Mouse (Mus musculus) heart, postnatal 10 days (tissue): ENCODE data around the gene Msantd1. TPM values are rescaled to one million over a fixed set of nuclear protein-coding genes. Genes with fewer than 3 reads are reported as not detected.
"Not testable (repeated sequence)": the region's sequence is repeated elsewhere in the genome, so short reads cannot be mapped to it uniquely, and the experiment has no call there.

Source experiments
- DNase-seq, 2 experiments: peaks; one replicate each; pipeline ENCODE4 v3.0.0; 2021
- intact Hi-C: fragments of 180-260 bp; cut with DNase I; formaldehyde crosslinking; loops from one replicate; pipeline ENCODE4 v1.15.1; 2025
- total RNA-seq, 2 experiments: library from RNA; stranded (reverse); gene quantifications; 2 replicates each; pipeline ENCODE4 v1.2.3; 2021

Gene Msantd1
- under 1 TPM; 0.25 to 0.62 TPM for total RNA-seq

DNA sequence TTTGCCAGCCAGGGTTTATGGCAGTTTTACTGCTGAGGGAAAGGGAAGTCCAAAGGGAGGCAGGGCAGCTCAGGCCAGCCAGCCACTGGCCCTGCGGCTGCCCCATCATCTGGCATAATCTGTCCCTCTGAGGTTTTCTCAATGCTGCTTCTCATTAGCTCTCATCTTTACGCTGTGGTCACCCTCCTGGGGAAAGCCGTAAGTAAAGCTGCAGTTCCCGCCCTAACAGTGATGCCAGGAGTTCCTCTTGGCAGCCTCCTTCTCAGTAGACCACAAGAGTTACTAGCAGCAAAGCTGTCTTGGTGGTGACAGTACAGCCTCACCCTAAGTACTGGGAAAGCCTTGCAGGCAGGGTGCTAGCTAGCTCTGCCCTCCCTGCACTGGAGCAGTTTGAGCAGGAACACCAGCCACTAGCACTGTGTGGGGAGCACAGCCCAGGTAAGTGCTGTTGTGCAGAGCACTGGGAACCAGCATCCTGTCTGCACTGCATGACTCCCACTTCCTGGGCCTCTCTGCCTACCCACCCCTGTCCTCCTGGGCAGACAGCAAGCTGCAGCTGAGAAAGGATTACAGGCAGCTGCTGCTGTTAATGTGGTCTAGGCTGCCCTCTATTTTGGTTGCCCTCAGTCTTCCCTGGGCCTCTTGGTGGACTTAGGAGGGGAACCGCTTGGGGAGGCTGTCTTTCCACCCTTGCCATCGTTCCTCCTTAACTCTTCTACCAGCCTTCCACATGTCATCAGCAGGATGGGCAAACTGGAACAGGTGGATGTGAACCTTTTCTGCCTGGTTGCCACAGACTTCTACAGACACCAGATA, at the start of gene Msantd1:
Gene Msantd1 (plus strand): TSS at position 103 of the 816 bp plus-strand sequence.
- DNase-seq: no peak
- intact Hi-C loops: no loop called here

DNA sequence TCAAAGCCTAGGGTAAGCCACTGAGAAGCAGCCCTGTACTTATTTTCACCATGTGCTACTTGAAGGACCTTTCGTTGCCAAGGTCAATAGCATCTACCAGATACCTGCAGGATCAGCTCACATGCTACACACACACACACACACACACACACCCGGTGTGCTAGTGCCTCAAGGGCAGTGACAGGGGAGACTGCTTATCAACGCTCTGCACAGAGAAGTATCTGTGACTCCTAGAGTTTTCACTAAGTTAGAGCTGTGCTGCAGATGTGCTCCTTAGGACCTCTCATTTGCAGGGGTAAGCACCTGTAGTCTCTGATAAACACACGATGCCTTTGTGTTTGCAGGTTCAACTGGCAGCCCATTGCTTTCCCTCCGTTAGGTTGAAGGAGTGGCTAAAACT, 42.4 kb upstream of the Msantd1 start:
- intact Hi-C loops: no loop called here
- DNase-seq: no peak

DNA sequence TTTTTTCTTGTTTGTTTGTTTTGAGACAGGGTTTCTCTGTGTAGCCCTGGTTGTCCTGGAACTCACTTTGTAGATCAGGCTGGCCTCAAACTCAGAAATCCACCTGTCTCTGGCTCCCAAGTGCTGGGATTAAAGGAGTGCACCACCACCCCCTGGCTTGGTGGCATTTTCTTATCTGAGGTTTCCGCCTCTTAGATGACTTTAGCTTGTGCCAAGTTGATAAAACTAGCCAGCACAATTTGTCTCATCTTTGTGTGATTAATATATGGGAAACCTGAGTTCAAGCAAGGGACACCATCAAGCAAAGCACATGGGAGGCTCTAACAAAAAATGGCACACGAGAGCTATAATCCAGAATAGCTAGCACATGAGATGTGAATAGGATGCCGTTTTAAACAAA, 27.5 kb upstream of the Msantd1 start:
- intact Hi-C loops, DNase-seq: not testable (repeated sequence)

DNA sequence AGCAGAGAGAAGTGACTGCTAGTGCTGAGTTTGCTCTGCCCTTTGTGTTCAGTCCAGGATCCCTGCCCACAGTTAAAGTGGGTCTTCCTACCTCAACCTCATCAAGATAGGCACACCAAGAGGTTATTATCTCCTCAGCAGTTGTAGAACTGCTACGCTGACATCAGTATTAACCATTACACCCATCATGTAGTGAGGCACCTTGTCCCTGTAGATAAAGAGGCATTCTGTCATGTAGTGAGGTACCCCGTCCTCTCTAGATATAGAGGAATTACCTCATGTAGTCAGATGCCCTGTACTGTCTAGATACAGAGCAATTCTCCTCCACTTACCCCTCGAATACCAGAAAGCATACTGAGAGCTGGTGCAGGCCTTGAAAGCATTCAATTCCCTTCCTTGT, 26.8 kb upstream of the Msantd1 start:
- intact Hi-C loops: no loop called here
- DNase-seq: no peak

DNA sequence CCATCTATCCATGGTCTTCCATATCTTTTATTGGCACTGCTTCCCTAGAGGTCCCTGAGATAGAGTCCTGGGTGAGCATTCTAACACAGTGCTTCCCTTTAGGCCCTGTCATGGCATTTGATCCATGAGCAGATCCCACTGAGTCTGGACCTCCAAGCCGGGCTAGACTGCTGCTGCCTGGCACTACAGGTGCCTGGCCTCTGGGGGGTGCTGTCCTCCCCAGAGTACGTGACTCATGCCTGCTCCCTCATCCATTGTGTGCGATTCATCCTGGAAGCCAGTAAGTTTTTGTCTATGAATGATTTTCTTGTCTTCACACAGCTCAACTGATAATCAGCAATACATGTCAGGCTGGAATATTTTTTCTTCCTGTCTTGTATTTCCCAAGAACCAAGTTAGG, 22.6 kb upstream of the Msantd1 start:
- intact Hi-C loops: no loop called here
- DNase-seq: no peak

DNA sequence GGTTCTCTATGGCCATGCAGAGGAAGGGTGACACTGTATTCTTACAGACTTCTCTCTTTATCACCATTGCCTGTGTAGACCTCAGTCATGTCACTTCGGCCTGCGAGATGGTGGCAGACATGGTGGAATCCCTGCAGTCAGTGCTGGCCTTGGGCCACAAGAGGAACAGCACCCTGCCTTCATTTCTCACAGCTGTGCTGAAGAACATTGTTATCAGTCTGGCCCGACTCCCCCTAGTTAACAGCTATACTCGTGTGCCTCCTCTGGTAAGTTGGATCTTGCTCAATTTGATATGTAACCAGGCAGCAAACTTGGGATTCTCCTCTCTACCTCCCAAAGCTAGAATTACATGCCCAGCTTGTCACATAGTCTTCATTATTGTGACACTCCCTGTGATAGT, 18.6 kb upstream of the Msantd1 start:
- intact Hi-C loops: no loop called here
- no peak for DNase-seq

DNA sequence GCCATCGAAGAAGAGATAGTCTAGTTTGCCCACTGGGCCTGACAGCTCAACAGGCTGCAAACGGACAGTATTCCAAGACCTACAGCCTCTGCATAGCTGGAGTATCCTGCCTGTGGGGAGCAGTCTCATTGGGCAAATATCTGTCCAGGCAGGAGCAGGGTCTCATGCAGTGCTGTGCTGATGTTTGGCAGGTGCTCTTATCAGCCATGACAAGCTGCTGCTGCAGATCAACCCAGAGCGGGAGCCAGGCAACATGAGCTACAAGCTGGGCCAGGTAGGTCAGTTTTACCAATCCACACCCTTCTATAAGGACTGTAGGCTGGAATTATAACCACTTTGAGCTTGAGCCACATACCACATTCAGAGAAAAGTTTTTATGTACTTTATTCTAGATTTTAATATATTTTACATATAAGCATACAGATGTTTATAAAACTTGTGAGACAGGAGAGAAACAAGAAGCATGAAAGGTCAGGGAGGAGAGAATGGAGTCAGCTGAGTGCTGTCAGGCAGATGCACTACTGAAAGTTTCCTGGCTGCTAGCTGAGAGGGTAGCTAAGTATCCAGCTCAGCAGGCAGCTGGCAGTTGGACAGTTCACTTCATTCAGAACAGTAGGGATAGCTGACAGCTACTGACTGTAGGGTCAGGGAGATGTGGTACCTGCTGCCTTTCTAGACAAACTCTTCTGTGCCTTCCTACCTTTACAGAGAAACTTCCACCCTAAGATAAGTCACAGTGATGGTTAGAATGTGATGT, 10.9 kb upstream of the Msantd1 start:
- no peak for DNase-seq

DNA sequence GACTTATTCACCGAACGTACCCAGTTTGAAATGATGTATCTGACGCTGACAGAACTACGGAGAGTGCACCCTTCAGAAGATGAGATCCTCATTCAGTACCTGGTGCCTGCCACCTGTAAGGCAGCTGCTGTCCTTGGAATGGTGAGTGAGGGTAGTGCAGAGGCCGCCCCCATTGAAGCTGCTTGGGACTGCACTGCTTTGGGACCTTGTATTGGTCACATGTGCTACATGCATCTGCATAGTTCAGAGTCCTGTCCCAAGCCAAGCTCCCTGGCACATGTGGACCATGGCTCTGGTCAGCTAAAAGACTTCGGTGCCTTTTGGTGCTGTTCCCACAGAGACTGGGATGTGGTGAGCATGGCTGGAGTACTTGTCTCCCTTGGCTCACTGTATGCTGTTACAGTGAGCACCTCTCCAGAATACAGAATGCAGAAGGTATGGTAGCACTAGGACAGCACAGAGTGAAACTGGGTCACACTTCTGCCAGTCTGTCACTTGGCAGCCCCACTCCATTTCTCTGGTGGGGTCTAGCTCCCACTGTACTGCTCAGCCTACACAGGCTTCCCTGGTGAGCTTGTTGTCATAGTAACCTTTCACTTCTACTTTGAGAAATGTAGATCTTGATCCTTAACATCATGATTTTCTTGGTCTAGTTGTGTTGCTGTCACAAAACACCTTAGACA, 7.9 kb upstream of the Msantd1 start:
- DNase-seq: no peak
- intact Hi-C loops: no loop called here

More for the DNA sequence above, 10.9 kb upstream of the Msantd1 start:
- intact Hi-C loops: no loop called here

DNA sequence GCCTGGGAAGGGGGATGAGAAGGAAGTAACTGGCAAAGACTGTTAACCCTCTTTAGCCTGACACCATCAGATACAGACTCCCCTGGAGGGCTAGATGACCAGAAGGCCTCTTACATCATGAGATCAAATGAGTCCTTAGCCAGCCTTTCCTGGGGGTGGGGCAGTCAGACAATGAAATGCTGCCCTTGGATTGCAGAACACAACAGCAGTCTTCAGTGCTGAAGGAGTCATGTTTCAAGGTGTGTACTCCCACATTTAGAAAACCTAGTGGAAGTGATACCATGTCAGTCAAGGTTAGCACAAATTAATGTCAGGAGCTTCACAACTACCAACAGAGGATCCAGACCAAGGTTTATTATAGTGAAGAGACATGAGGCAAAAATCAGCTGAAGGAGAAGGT, 5.4 kb upstream of the Msantd1 start:
- intact Hi-C loops: no loop called here
- DNase-seq: no peak

DNA sequence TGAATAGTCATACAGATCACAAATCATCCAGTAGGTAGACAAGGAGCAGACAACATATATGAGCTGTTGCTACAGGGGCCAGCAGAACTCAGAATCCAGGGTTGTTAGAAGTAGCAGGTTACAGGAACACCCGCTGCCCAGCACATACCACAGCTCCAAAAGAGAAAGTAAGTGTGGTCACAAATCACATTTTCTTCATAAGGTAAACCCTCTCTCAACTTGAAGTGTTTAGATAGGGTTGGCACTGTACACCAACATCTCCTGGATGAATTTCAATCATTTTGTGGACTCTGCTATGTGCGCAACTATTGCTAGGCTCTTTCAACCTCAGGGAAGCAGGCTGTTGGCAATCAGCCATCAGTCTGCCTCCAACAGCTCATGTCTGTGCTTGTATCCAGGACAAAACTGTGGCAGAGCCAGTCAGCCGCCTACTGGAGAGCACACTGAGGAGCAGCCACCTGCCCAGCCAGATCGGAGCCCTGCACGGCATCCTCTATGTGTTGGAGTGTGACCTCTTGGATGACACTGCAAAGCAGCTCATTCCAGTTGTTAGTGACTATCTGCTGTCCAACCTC, 4.9 kb upstream of the Msantd1 start:
- intact Hi-C loops: no loop called here
- peak; percentile 71 to 72 for DNase-seq

DNA sequence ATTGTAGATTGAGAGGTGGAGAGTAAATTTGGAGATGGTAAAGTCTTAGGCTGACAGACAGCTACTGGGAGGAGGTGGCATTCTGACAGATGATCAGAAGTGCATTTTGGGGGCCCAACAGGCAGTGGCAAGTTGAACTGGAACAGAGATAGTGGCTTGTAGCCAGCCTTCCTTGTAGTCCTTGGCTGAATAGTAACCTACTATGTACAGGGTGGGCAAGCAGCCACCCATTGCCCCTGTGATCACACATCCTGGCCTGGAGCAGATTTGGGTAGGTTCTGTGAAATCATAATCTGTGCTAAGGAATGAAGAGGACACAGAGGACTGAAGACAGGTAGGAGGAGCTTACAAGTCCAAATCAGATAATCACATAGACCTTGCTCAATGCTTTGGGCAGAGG, 3.4 kb upstream of the Msantd1 start:
- DNase-seq: no peak

DNA sequence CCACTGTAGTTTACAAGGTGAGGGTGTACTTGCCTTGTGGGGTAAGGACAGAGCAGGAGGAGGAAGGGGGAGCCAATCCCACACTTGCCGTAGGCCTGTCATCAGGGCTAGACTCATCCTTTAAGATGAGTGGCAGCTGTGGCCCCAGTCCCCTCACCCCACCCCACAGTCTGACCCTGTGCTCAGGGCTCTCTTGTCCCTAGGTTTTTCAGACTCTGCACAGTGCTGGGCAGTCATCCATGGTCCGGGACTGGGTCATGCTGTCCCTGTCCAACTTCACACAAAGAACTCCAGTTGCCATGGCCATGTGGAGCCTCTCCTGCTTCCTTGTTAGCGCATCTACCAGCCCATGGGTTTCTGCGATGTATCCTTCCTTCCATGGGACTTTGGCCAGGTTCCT, 582 bp upstream of the Msantd1 start:
- DNase-seq: no peak
- intact Hi-C loops: no loop called here

More for the DNA sequence above, 3.4 kb upstream of the Msantd1 start:
- intact Hi-C loops: no loop called here

DNA sequence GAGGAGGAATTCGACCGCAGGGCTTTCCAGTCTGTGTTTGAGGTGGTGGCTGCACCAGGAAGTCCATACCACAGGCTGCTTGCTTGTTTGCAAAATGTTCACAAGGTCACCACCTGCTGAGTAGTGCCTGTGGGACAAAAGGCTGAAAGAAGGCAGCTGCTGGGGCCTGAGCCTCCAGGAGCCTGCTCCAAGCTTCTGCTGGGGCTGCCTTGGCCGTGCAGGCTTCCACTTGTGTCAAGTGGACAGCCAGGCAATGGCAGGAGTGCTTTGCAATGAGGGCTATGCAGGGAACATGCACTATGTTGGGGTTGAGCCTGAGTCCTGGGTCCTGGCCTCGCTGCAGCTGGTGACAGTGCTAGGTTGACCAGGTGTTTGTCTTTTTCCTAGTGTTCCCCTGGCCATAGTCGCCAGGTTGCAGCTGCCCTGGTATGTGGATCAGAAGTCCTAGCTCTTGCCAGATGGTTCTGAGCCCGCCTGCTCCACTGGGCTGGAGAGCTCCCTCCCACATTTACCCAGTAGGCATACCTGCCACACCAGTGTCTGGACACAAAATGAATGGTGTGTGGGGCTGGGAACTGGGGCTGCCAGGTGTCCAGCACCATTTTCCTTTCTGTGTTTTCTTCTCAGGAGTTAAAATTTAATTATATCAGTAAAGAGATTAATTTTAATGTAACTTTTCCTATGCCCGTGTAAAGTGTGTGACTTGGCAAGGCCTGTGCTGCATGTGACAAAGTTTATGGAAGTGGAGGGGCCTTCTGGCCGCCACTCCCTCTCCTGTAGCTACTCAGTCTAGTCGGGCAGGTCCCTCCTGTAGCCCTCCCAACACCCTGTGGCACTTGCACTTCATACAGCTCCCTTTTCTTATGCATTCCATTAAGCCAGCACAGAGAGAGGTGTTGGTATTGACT, 1.2 kb downstream of the Msantd1 start:
- peak; percentile 23 to 48 for DNase-seq
- intact Hi-C loops: no loop called here

DNA sequence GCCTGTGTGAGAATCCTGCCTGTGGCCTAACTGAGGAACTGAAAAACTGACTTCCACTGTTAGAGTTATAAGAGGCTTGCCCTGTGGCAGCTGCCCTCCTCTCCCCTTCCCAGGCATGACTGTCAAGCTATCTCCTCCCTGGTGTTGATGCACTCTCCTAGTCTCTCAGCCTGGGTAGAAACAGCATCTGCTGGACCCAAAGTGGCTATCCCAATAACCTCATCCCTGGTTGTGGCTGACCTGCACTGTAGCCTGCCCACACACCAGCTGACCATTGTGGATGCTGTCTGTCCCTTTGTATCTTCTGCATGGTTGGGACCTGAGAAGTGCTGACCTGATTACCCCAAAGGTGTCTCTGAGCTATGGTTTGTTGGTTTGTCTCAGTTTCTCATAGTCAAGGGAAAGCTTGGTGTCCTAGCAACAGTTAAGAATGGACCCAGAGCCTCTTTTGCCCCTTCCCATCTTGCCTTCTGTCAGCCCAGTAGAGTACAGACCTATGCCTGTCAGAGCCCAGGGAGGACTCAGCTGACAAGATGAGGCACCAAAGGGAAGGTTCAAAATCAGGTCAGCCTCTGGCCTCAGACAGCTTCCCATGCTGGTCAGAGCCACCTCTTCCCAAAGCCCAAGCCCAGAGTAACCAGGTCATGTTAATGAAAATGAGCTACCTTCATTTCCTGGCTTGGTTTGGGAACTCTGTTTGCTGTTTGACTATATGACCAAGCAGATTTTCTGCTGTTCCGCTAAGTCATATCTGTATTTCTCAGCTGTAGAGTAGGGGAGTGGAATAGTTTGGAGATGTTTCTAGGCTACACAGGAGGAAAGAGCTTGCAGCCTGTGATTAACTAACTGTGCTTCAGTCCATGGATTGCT, 2.1 kb downstream of the Msantd1 start:
- intact Hi-C loops: no loop called here
- DNase-seq: no peak

DNA sequence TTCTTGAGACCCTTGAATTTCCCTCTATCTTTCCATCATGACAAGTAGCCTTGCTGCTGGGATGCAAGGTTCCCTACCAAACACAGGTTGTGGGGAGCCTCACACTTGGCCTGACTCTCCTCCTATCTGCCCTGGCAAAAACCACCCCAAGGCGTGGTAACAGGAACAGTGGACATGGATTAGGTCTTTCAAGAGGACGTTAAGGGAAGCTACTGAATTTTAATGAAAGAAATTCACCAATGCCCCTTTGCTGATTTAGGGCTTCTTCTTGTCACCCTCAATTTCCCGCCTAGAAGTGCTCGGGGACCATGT, 2.6 kb downstream of the Msantd1 start:
- no peak for DNase-seq
- intact Hi-C loops: no loop called here

DNA sequence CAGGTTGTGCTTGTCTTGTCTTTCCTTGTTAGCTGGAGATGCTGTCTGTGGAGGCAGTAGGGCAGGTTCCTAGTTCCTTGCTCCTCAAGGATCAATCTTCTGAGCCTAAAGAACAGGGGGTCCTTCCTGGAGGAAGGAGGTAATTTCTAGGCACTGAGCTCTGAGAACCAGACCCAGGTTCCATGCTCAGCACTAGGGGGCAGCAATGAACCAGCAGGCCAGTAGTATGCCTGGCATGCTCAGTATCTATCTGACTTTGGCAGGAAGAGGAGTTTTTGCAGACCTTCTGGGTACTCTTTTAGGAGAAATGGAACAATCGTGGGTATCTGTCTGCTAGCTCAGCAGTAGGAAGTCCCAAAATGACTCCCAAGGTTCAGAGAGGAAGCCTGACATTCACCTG, 8.0 kb downstream of the Msantd1 start:
- peak; percentile 86 to 90 for DNase-seq
- intact Hi-C loops: loop anchor here (1.0 kb wide), 3 partner anchors 70 to 126 kb away; no protein-coding TSS in a partner anchor

DNA sequence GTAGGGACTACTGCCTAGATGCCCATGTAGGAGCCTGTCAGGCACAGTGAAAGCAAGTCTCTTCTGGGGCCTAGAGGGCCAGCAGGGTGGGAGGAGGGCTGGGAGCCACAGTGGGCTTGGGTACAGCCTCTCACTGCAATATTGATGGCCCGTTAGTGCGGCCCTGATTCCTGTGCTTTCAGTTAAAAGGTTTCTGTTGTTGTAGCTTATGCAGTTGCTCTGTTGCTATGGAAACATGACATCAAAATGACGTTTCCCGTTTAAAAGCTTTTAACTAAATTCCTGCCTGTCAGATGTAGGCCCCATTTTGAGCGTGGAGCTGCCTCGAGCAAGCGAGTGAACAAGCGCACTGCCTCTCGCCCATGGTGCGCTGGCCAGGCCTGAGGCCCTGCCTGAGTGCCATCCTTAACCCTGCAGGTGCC, 9.4 kb downstream of the Msantd1 start:
- intact Hi-C loops: no loop called here
- no peak for DNase-seq

DNA sequence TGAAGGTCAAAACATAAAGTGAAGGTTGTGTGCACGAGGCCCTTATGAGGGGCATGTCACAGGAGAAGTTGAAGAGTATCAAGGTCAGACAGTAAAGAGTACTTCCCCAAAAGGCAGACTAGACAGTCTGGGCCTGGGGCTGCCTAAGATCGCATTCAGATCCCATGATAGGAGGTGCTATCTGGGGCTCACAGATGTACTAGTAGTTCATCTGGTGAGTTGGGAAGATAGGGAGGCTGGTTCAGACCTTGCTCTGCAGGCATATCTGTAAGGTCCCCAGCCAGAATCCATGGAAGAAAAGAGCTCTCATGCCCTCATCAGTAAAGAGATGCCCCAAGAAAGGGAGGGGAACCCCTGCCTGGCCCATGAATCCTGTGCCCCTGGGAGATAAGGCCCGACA, 11.0 kb downstream of the Msantd1 start:
- no peak for DNase-seq
- intact Hi-C loops: no loop called here

DNA sequence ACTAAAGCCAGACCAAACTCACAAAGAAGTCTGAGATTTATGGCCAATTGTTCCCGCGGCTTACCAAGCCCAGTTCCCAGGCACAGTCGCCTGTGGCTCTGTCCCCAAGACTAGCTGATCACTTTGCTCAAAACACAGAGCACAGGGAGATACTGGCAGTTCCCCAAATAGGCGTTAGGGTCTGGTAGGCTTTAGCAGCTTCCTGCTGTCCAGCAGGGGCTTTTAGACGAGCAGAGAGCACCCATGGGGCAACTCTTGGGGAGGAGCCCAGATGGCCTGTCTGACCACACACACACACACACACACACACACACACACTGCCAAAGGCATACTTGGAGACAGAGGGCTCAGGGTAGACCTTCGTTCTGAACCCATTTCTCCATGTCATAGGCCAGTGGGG, 14.7 kb downstream of the Msantd1 start:
- intact Hi-C loops: no loop called here
- DNase-seq: no peak
